ENCODE assay signal across 8 mouse cellular contexts in the genomic region with DNA sequence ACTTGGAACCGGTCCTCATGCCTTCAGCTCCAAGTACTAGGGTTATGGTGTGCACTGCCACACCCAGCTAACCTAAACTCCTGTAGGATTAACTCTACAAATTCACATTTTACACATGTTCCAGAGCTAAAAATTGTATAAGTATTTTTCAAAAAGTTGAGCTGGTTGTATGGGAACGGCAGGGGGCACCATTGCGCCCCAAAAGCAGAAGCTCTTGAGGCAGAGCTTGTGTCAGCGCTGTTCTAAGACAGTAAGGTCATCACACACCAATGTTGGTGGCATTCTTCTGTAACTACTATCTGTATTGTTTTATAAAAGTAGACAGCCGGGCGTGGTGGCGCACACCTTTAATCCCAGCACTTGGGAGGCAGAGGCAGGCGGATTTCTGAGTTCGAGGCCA. TPM values are rescaled to one million over a fixed set of nuclear protein-coding genes. Genes with fewer than 3 reads are reported as not detected.
A peak's percentile ranks its signal among the peaks of the same experiment; 100 is the strongest.
DNase-seq lines count a peak whose midpoint lies in the region; TF ChIP-seq lines count a peak whose summit lies in the region.

No protein-coding gene starts in this region.

- DNase-seq in heart, adult 18-20 months, result peak; percentile 10 to 33
- no peak for DNase-seq in heart, adult 8-10 months (ENCODE audit: low spot score)
- DNase-seq in thymus, adult 2 months, result peak; percentile 15
- DNase-seq in thymus, adult 18-20 months, result no peak
- DNase-seq in embryonic facial prominence, embryonic 10.5 days (ENCODE audit: low spot score), result peak; percentile 16
- DNase-seq in splenic B cell, adult 2 months (ENCODE audit: low read depth, low spot score), result peak; percentile 69
- DNase-seq in gastrocnemius, postnatal 4 days (ENCODE audit: low spot score in 2 of 2), result no peak
- DNase-seq in right cerebral cortex, postnatal 25 days, result no peak

- TF ChIP-seq CTCF in thymus, adult 2 months (IDR thresholded peaks at IDR 0.05; ENCODE audit: borderline replicate concordance, control insufficient read depth, extremely low read depth, insufficient read depth, low read length, poor library complexity), result no peak

- H3K4me1 ChIP-seq in thymus, adult 2 months (replicated peaks; ENCODE audit: control insufficient read depth, insufficient read depth, low read length), result peaks cover 2% of the 10 kb centered on the region; the same call in 1 of the 2 replicates
- no peaks in the 10 kb centered on the region for H3K4me1 ChIP-seq in embryonic facial prominence, embryonic 10.5 days

- no peak for TF ChIP-seq POLR2A in thymus, adult 2 months (IDR thresholded peaks at IDR 0.05; ENCODE audit: control insufficient read depth, extremely low read depth, insufficient read depth, low read length, poor library complexity)

- no peak overlapping the region for H3K27ac ChIP-seq in thymus, adult 2 months (ENCODE audit: control insufficient read depth, insufficient read depth, low read length)
- no peak overlapping the region for H3K27ac ChIP-seq in embryonic facial prominence, embryonic 10.5 days (replicated peaks)

- no peaks in the 10 kb centered on the region for H3K9me3 ChIP-seq in embryonic facial prominence, embryonic 10.5 days

- no peak overlapping the region for H3K4me3 ChIP-seq in thymus, adult 2 months (ENCODE audit: control insufficient read depth, insufficient read depth, low read length)
- H3K4me3 ChIP-seq in embryonic facial prominence, embryonic 10.5 days, result no peak overlapping the region

- no peaks in the 10 kb centered on the region for H3K27me3 ChIP-seq in thymus, adult 2 months (ENCODE audit: control insufficient read depth, insufficient read depth, low read length)
- H3K27me3 ChIP-seq in embryonic facial prominence, embryonic 10.5 days (replicated peaks; ENCODE audit: low read depth, poor library complexity, severe bottlenecking), result no peaks in the 10 kb centered on the region
- no peaks in the 10 kb centered on the region for H3K27me3 ChIP-seq in splenic B cell, adult 2 months (ENCODE audit: control insufficient read depth, insufficient read depth, low read length, poor library complexity, severe bottlenecking)

- H3K36me3 ChIP-seq in thymus, adult 2 months (ENCODE audit: control insufficient read depth, insufficient read depth, low read length), result no peaks in the 10 kb centered on the region
- peaks cover 63% of the 10 kb centered on the region for H3K36me3 ChIP-seq in embryonic facial prominence, embryonic 10.5 days (replicated peaks)
- no peaks in the 10 kb centered on the region for H3K36me3 ChIP-seq in splenic B cell, adult 2 months (ENCODE audit: control insufficient read depth, insufficient read depth, low read length, poor library complexity, severe bottlenecking)

- WGBS in thymus, adult 2 months, result 83% methylated on average over 9 of the region's 9 CpGs
- whole genome bisulfite sequencing in embryonic facial prominence, embryonic 10.5 days, result 86% methylated on average over 9 of the region's 9 CpGs

RNA-seq across cellular contexts. Expression of a gene that starts 13.3 kb away (rescaled TPM):
- total RNA-seq in heart, adult 18-20 months (2021), result 1 to 10 TPM; 2.7 to 3.2 TPM
- 1 to 10 TPM; 2.8 to 4.5 (median 3.5) TPM for total RNA-seq in heart, adult 8-10 months (2022)
- polyA plus RNA-seq in thymus, adult 2 months (2012; rRNA removed), result 5.0 and 5.3 TPM in 2 replicates
- polyA plus RNA-seq in embryonic facial prominence, embryonic 10.5 days (2016; fragmentation: Nextera tagmentation; extraction: Ambion mirVana), result 18.0 and 19.3 TPM in 2 replicates
- total RNA-seq in gastrocnemius, postnatal 4 days (2021), result 1 to 10 TPM; 5.1 to 6.7 TPM

RNA-seq across cellular contexts. Expression of a gene that starts 48.6 kb away (rescaled TPM):
- 1 to 10 TPM; 8.4 to 8.5 TPM for total RNA-seq in heart, adult 18-20 months (2021)
- 1 to 10 TPM; 6.8 to 7.8 (median 7.5) TPM for total RNA-seq in heart, adult 8-10 months (2022)
- 20.2 and 24.8 TPM in 2 replicates for polyA plus RNA-seq in thymus, adult 2 months (2012; rRNA removed)
- 45.0 and 46.5 TPM in 2 replicates for polyA plus RNA-seq in embryonic facial prominence, embryonic 10.5 days (2016; fragmentation: Nextera tagmentation; extraction: Ambion mirVana)
- total RNA-seq in gastrocnemius, postnatal 4 days (2021), result 10 to 100 TPM; 17.3 to 17.6 TPM

Comparison
In these comparisons a context has a peak if more than half of its experiments do, and no peak if none do; other contexts are left out.
1. DNase-seq: peak in heart, adult 18-20 months (2 of 2), thymus, adult 2 months (single experiment), embryonic facial prominence, embryonic 10.5 days (single experiment) and splenic B cell, adult 2 months (single experiment); none in heart, adult 8-10 months (single experiment), thymus, adult 18-20 months (0 of 2), gastrocnemius, postnatal 4 days (0 of 2) and right cerebral cortex, postnatal 25 days (single experiment).